Mouse (Mus musculus): Measurements from ENCODE around the gene Phf13. TPM values are rescaled to one million over a fixed set of nuclear protein-coding genes. Genes with fewer than 3 reads are reported as not detected.
"Not testable (repeated sequence)": the region's sequence is repeated elsewhere in the genome, so short reads cannot be mapped to it uniquely, and the experiment has no call there.

Phf13 gene
- polyA plus RNA-seq (2012; rRNA removed): 13.2 and 15.3 TPM in 2 replicates

DNA sequence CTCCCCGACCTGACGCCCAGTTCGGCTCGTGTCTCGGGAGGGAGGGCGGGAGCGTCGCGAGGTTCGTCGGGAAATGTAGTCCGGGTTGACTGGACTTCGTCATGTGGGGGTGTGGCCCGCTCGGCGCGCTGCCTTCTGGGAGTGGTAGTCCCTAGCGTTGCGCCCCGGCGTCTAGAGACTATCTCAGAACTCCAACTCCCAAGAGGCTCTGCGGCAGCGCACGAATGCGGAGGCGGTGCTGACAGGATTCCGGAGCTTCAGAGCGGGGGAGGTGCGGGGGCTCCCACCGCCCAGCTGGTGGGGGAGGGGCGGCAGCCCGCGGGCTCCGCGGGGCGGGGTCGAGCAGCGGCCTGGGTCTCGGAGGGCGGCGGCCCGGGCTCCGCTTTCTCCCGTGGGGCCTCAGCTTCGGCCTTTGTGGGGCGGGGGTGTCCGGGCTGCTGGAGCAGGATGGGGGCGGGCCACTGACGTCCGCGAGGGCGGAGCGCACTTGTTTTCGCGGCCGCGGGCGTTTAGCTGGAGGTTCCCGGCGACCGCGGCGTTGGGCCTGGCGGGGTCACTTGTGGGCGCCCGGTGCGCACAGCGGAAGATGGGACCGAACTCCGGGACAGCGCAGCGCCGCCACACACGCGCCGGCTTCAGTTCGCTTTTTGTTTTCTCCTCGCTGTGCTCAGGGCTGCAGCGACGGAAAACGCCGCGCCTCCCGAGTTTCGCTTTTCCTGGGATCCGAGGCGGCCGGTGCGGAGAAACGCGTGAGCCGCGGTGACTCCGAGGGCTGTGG is at the start of gene Phf13:
Gene Phf13 (minus strand): TSS at position 86 of the 778 bp plus-strand sequence.
- peak; percentile 97 for DNase-seq (ENCODE audit: low spot score)

DNA sequence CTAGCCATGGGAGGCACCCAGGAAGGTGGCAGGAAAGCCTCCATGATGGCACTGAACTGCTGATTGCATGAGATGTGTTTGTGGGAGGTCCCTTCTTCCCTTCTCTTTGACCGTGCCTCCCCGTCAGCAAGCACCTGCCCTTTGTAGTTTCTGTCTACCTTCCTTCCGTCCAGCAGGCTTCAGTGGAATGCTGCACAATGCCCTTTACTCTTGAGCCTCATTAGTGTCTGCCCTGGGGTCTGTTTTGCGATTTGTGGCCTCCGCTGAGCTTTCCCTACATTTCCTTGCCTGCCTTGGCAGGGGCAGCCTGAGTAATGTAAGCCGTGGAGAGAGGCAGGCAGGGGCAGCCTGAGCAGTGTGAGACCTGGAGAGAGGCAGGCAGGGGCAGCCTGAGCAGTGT is 48.6 kb upstream of the Phf13 start:
- no peak for DNase-seq (ENCODE audit: low spot score)

GRCm38 (mm10) chr4:152043171-152043570 is 47.1 kb upstream of the Phf13 start:
- DNase-seq (ENCODE audit: low spot score): no peak

DNA sequence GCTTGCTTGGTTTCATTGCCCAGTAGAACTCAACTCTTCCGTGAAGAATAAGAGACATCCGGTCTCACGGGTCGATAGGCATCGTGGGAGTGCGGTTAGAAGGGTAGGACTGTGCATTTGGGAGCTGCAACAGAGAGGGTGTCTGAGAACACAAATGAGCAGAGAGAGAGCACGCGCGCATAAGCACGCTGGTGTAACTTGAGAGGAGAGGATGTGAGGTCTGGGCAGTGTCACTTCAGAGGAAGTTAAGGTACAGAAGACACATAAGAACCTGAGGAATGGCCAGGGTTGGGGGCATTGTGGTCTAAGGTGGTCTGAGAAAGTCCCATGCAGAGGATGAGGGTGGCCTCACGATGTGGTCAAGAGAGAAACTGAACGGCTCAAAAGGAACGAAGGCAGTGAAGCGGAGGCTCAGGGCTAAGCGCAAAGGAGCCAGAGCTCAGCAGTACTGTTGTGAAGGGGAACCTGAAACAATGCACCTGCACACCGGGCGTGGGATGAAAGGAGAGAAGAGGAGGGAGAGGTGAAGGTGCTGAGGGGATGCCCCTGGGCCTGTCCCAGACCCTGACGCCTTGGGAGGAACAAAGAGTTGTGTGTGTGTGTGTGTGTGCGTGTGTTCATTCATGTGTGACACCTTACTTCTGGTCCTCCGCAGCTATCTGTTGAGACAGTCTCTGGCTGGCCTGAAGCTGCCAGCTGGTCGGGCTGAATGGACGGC is 46.0 kb upstream of the Phf13 start:
- no peak for DNase-seq (ENCODE audit: low spot score)

- DNase-seq (ENCODE audit: low spot score): no peak
These were observed 43.8 kb upstream of the Phf13 start for GRCm38 (mm10) chr4:152039831-152040310.

GRCm38 (mm10) chr4:152038985-152039830 is 43.1 kb upstream of the Phf13 start, which contains the start of gene Nol9:
TSS of gene Nol9 (plus strand) at chr4:152039321.
- DNase-seq (ENCODE audit: low spot score): peak; percentile 96

GRCm38 (mm10) chr4:152038225-152038984 is 42.3 kb upstream of the Phf13 start, which contains the start of gene Tas1r1:
TSS of gene Tas1r1 (minus strand) at chr4:152038568.
- DNase-seq (ENCODE audit: low spot score): no peak

GRCm38 (mm10) chr4:152036464-152036863 is 40.4 kb upstream of the Phf13 start:
- not testable (repeated sequence) for DNase-seq (ENCODE audit: low spot score)

GRCm38 (mm10) chr4:152032922-152033321 is 36.9 kb upstream of the Phf13 start:
- DNase-seq (ENCODE audit: low spot score): no peak

DNA sequence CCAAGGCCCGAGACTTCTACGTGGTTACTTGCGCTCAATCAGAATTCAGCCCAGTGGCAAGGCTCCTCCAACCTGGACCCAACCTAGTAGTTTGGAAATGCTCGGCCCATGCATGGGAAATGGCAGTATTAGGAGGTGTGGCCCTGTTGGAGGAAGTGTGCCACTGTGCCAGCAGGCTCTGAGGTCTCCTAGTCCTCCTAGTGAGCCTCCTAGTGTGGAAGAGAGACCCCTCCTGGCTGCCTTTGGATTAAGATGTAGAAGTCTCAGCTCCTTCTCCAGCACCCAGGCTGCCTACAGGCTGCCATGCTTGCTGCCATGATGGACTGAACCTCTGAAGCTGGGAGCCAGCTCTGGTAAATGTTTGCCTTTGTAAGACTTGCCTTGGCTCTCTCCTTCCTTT is 33.9 kb upstream of the Phf13 start:
- DNase-seq (ENCODE audit: low spot score): no peak

- no peak for DNase-seq (ENCODE audit: low spot score)
These were observed 33.0 kb upstream of the Phf13 start for GRCm38 (mm10) chr4:152029087-152029486.

- no peak for DNase-seq (ENCODE audit: low spot score)
These were observed 32.4 kb upstream of the Phf13 start for GRCm38 (mm10) chr4:152028456-152028855.

GRCm38 (mm10) chr4:152027524-152027923 is 31.5 kb upstream of the Phf13 start, which contains the start of gene Zbtb48:
TSS of gene Zbtb48 (minus strand) at chr4:152027671.
- DNase-seq (ENCODE audit: low spot score): peak; percentile 84

DNA sequence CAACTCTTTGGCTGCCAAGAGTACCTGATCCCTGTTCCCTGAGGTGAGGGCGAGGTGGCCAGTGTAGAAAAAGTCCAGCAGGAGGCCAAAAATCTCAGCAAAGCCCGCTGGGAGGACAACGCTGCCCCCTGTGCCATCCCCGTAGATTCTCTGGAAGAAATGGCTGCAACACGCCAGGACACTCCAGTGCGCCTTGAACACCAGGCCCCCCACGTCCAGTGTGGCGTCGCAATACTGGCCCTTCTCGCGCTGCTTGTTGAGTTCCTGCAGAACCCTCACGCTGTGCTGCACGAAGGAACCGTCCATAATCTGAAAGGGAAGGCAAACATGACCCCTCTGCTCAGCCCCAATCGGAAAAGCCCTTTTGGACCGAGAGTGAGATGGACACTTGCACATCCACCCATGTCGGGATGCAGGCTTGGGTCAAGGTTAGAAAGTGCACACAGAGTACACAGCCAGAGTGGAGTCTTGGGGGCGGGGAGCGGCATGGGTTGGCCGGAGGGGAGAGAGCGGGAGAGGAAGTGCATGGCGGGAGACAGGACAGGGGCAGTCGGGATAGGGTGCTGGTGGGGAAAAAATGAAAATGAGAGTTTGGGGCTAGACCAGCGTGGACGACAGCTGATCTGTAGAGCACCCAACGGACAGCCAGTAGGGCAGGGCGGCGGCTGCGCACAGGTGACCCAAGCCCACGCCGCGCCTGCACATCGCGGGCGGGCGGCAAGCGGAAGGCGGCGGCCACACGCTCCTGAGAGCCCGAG is 30.9 kb upstream of the Phf13 start:
- no peak for DNase-seq (ENCODE audit: low spot score)

GRCm38 (mm10) chr4:152024525-152024924 is 28.5 kb upstream of the Phf13 start:
- DNase-seq (ENCODE audit: low spot score): no peak

DNA sequence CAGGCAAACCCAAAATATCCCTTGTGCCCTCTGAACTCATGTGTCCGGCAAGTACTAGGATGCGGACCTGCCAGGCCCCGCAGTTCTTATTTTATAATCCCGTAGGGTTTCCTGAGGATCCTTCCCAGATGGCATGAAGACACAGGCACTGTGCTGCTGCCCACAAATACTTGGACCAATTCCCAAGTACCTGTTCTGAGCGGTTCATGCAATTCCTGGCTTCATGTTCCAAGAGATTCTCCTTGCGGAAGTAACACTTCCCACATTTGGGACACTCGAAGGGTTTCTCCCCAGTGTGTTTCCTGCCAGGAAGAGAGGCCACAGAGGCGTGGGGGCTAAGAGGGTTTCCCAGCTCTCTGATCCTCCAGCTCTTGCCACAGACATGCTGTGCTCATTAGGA is 26.4 kb upstream of the Phf13 start:
- DNase-seq (ENCODE audit: low spot score): no peak

DNA sequence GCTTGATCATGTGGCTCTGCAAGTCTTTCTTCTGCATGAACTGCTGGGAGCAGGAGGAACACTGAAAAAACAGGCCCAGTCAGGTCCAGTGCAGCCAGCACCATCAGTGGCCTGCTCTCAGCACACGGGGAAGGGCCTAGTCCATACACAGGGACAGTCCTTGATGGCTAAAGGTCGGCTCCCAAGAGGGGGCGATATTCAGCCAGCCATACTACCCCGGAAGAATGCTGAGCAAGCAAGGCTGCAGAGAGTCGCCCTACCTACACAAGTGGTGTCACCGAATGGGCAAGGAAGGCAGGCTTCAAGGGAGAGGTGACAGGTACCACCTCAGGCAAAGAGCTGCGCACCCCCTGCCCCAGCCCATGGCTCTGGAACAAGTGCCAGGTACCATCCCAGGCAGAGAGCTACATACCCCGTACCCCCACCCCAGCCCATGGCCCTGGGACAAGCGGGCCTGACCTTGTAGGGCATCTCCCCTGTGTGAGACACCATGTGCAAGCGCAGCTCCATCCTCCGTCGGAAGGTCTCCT is 25.6 kb upstream of the Phf13 start:
- no peak for DNase-seq (ENCODE audit: low spot score)

DNA sequence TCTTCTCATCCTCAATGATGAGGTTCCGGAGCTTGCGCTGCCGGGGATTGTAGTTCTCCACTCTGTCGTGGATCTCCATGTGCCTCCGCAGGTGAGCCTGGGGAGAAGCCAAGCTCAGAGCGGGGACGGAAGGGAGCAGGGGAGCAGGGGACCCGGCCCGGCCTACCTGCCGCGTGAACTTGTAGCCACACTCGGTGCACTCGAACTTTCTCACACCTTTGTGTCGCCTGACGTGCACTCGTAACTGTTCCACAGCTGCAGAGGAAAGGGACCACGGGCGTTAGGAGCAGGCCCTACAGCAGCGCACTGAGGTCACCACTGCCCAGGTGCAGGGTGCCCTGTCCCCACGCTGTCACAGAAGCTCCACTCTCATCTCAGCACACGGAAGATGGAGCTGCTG is 24.0 kb upstream of the Phf13 start:
- no peak for DNase-seq (ENCODE audit: low spot score)

DNA sequence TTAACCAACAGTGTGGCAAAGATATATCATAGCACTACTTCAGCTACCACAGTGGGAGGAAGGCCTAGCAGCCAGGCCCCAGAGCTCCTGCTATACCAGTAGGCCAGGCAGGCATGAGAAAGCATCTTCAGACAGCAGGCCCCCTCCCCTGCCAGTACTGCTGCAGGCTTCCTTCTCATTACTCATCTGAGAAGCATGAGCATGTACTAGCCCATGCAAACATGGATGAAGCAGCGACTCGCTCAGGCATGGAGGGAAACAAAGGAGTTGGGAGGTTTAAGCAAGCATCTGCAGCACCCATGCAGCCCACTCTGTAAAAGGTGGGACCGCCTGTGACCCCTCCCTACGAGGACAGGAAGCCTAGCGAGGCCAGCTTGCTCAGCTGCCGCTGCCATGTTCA is 23.0 kb upstream of the Phf13 start:
- DNase-seq (ENCODE audit: low spot score): no peak
